In the genomic region with DNA sequence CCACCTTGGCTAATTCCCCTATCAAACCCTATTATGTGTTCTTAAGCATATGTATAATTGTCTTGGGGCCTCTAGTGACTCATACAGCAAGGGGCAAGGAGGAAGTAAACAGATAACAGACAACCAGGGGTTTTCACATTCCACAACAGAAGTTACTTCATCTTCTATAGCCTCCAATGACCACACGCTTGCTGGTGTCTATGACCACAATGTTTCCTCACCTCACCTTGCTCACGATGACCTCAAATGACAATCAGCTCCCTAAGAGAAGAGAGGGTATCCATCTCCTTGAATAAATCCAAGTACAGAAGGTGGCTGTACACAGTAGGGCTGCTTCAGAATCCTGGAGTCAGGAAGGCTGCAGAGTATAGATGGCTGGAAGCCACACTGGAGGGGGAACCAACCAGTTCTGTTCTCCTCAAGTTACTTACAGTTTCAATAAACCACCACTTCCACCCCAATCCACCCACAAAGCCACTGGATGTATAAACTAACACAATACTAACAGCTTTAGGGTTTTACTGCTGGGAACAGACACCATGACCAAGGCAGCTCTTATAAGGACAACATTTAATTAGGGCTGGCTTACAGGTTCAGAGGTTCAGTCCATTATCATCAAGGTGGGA, we compare ENCODE assay signal across 21 mouse cellular contexts.
DNase-seq lines count a peak whose midpoint lies in the region; ATAC-seq and TF ChIP-seq lines count a peak whose summit lies in the region.
"Had no signal": no experiment of that assay in that cellular context is flagged by ENCODE, and none has a peak within 500 bp of the region (broad histone marks: within the 10 kb centered on the region; RNA-seq: fewer than 3 reads in every experiment).

No protein-coding gene starts in this region.

- H3K27ac ChIP-seq in liver, postnatal 0 days (ENCODE audit: low read depth), result 0 out of 2 replicates have a peak overlapping the region, but pooled peaks have one; percentile 19
- no peak overlapping the region for H3K27ac ChIP-seq in liver, embryonic 12.5 days
- peak overlapping the region; percentile 77 for H3K27ac ChIP-seq in small intestine, adult 2 months (ENCODE audit: insufficient read depth, low read depth, low read length)
- H3K27ac ChIP-seq: forebrain, embryonic 13.5 days; liver, embryonic 13.5 days; midbrain, embryonic 15.5 days; stomach, embryonic 15.5 days had no signal

- ATAC-seq in liver, postnatal 0 days, result peak; percentile 65
- no peak for ATAC-seq in liver, embryonic 12.5 days
- peak; percentile 45 for ATAC-seq in activated CD4-positive, CD25-positive, alpha-beta regulatory T cell, adult 4 months
- peak; percentile 23 for ATAC-seq in inflammation-experienced regulatory T-cells, adult 6 months
- ATAC-seq: forebrain, embryonic 13.5 days; hindbrain, embryonic 16.5 days; midbrain, embryonic 15.5 days had no signal

- H3K9ac ChIP-seq in liver, postnatal 0 days (replicated peaks), result no peak overlapping the region
- no peak overlapping the region for H3K9ac ChIP-seq in liver, embryonic 12.5 days
- H3K9ac ChIP-seq: forebrain, embryonic 13.5 days; liver, embryonic 13.5 days; midbrain, embryonic 15.5 days; stomach, embryonic 15.5 days had no signal

- no peaks in the 10 kb centered on the region for H3K9me3 ChIP-seq in liver, postnatal 0 days (ENCODE audit: low read length)
- H3K9me3 ChIP-seq in liver, embryonic 12.5 days (replicated peaks), result no peaks in the 10 kb centered on the region
- H3K9me3 ChIP-seq: forebrain, embryonic 13.5 days; midbrain, embryonic 15.5 days; stomach, embryonic 15.5 days had no signal

- no peak for DNase-seq in liver, postnatal 0 days
- no peak for DNase-seq in adrenal gland, postnatal 25 days
- no peak for DNase-seq in gastrocnemius, postnatal 4 days (ENCODE audit: low spot score in 2 of 2)
- no peak for DNase-seq in testis, postnatal 10 days (ENCODE audit: low spot score)
- DNase-seq: adrenal gland, postnatal 10 days; cerebellum, adult 2 months; gastrocnemius, postnatal 14 days; kidney, adult 2 months; kidney, postnatal 25 days; left cerebral cortex, postnatal 4 days; liver, embryonic 13.5 days; thymus, adult 2 months had no signal

- no peak for TF ChIP-seq CTCF in liver, postnatal 0 days (IDR thresholded peaks at IDR 0.05; ENCODE audit: low read depth)
- TF ChIP-seq CTCF in small intestine, adult 2 months (IDR thresholded peaks at IDR 0.05; ENCODE audit: extremely low read depth, insufficient read length, insufficient replicate concordance, low read depth, low read length), result no peak

- TF ChIP-seq EP300 in liver, postnatal 0 days (IDR thresholded peaks at IDR 0.05; ENCODE audit: low read depth), result no peak

- H3K4me1 ChIP-seq in liver, postnatal 0 days (ENCODE audit: insufficient read depth), result peaks cover 13% of the 10 kb centered on the region
- H3K4me1 ChIP-seq in liver, embryonic 12.5 days, result 0 out of 2 replicates have a peak, but pooled peaks cover 7% of the 10 kb centered on the region
- H3K4me1 ChIP-seq in small intestine, adult 2 months (ENCODE audit: control insufficient read depth, insufficient read depth, insufficient read length, low read length), result peaks cover 16% of the 10 kb centered on the region
- H3K4me1 ChIP-seq: forebrain, embryonic 13.5 days; megakaryocyte, embryonic 14.5 days; midbrain, embryonic 15.5 days; stomach, embryonic 15.5 days had no signal

- H3K36me3 ChIP-seq in liver, postnatal 0 days (replicated peaks; ENCODE audit: insufficient read depth, low read length), result no peaks in the 10 kb centered on the region
- no peaks in the 10 kb centered on the region for H3K36me3 ChIP-seq in liver, embryonic 12.5 days
- no peaks in the 10 kb centered on the region for H3K36me3 ChIP-seq in small intestine, adult 2 months (ENCODE audit: control insufficient read depth, insufficient read depth, low read length)
- H3K36me3 ChIP-seq: liver, embryonic 13.5 days; midbrain, embryonic 15.5 days; stomach, embryonic 15.5 days had no signal

- no peak overlapping the region for H3K4me2 ChIP-seq in liver, postnatal 0 days (ENCODE audit: low read depth, low read length)
- no peak overlapping the region for H3K4me2 ChIP-seq in liver, embryonic 12.5 days
- H3K4me2 ChIP-seq: forebrain, embryonic 13.5 days; liver, embryonic 13.5 days; midbrain, embryonic 15.5 days; stomach, embryonic 15.5 days had no signal

- H3K27me3 ChIP-seq in liver, postnatal 0 days (ENCODE audit: insufficient read depth, low read length), result no peaks in the 10 kb centered on the region
- no peaks in the 10 kb centered on the region for H3K27me3 ChIP-seq in liver, embryonic 12.5 days (replicated peaks)
- no peaks in the 10 kb centered on the region for H3K27me3 ChIP-seq in small intestine, adult 2 months (ENCODE audit: control insufficient read depth, insufficient read depth, low read length)
- H3K27me3 ChIP-seq: forebrain, embryonic 13.5 days; liver, embryonic 13.5 days; megakaryocyte, embryonic 14.5 days; midbrain, embryonic 15.5 days; stomach, embryonic 15.5 days had no signal

- no peak overlapping the region for H3K4me3 ChIP-seq in liver, postnatal 0 days (ENCODE audit: low read depth, low read length)
- H3K4me3 ChIP-seq in liver, embryonic 12.5 days, result no peak overlapping the region
- no peak overlapping the region for H3K4me3 ChIP-seq in small intestine, adult 2 months (ENCODE audit: low read depth, low read length)
- H3K4me3 ChIP-seq: forebrain, embryonic 13.5 days; liver, embryonic 13.5 days; megakaryocyte, embryonic 14.5 days; midbrain, embryonic 15.5 days; stomach, embryonic 15.5 days had no signal

- TF ChIP-seq POLR2A in small intestine, adult 2 months (IDR thresholded peaks at IDR 0.05; ENCODE audit: low read depth, low read length), result no peak

- 38% methylated on average over 2 of the region's 2 CpGs for WGBS in liver, postnatal 0 days (ENCODE audit: insufficient replicate concordance)
- WGBS in liver, embryonic 12.5 days (ENCODE audit: insufficient replicate concordance), result 39% methylated on average over 2 of the region's 2 CpGs
- WGBS in small intestine, adult 2 months, result 82% methylated on average over 2 of the region's 2 CpGs
